Mouse (Mus musculus): ENCODE results near the gene Slc9a3r1.
A peak's percentile ranks its signal among the peaks of the same experiment; 100 is the strongest.

Slc9a3r1 gene

DNA sequence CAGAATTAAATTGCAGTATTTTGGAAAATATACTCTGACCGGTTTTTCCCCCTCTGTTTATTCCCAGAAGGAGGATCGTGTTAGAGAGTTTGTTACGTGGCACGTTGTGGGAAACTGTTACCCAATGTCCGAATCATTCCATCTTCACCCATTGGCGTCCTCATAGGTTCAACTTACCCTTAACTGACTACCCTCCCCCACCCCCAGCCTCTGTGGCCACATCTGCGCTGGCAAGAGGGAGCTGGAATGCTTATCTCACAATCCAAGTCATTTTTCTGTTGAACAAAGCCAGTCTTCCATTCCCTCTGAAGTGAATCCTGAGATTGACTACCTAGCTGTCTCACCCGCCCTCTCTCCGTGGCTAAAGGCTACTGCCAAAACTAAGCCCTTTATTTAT lies 938 bp upstream of the Slc9a3r1 start:
- DNase-seq (ENCODE audit: low read depth, low spot score): peak; percentile 21

DNA sequence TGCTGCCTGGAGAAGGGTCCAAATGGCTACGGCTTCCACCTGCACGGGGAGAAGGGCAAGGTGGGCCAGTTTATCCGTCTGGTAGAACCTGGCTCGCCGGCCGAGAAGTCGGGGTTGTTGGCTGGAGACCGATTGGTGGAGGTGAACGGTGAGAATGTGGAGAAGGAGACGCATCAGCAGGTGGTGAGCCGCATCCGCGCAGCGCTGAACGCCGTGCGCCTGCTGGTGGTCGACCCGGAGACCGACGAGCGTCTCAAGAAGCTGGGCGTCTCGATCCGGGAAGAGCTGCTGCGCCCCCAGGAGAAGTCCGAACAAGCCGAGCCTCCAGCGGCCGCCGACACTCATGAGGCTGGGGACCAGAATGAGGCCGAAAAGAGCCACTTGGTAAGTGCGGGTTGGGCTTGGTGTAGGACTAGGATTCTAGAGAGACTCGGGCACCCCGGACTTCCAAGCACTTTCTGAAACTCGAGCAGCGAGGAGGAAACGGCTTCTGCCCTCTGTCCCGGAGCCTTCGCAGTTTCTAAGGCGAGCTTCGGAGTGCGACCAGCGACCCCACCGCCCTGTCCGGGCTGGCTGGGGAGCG lies 518 bp downstream of the Slc9a3r1 start:
- DNase-seq (ENCODE audit: low read depth, low spot score): peak; percentile 79

DNA sequence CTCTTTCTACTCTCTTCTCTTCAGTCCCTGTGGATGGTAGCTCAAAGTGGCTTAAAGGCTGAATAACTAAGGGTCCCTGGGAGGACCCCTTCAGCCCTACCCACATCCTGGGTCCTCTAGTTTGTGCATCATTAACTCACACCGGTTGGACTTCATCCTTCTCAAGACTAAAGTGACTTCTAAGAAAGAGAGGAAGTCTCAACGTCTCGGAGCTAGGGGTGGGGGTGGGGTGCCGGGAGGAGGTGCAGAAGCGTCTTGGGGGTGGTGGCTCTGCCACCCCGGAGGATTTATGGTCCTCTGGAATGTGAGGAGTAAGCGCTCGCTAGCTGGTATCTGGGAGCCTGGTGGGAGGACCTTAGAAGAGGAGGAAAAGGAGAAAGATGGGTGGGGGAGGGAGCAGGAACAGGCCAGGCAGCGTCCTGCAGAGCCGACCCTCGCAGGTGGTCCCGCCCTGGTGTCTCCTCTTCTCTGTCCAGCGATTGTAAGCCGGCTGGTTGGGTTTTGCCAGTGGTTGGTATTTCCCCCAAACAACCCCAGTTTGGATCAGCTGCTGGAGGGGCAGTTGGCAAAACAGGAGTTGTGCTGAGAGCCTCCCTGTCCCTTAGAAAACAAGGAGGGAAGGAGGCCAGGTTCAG lies 1.3 kb downstream of the Slc9a3r1 start:
- DNase-seq (ENCODE audit: low read depth, low spot score): peak; percentile 64

DNA sequence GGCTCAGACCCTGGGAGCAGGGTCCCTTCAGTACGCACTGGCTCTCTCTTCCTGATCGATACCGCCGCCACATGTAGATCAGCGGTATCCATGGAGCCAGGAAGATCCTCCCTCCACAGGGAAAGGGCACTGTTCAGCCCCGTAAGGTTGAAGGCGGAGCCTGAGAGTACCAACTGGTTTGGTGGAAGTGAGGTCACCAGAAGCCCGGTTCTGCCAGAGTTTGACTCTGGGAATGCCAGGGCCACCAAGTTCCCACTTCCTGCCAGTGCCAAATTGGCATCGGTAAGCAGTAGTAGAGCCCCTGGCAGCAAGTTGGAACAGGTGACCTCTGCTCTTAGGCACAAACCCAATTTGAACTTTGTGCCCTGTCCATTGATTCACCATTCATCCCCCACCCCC lies 1.8 kb downstream of the Slc9a3r1 start:
- DNase-seq (ENCODE audit: low read depth, low spot score): no peak

DNA sequence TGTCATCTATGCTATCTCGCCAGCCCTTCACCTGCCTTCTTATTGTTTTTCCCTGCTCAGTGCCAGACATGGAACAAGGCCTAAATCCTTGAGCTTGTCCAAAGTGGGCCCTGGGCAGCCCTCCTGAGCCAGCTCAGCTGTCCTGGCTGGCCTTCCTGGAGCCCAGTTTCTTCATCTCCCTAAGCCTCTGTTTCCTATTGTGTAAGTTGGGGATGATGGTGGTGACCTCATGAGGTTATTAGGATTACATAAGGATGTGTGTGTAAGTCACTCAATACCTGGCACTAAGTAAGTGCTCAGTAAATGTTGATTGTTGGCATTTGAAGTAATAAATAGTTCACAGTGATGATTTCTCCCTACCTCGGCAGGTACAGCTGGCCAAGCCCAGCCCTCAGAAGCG lies 3.6 kb downstream of the Slc9a3r1 start:
- DNase-seq (ENCODE audit: low read depth, low spot score): no peak

DNA sequence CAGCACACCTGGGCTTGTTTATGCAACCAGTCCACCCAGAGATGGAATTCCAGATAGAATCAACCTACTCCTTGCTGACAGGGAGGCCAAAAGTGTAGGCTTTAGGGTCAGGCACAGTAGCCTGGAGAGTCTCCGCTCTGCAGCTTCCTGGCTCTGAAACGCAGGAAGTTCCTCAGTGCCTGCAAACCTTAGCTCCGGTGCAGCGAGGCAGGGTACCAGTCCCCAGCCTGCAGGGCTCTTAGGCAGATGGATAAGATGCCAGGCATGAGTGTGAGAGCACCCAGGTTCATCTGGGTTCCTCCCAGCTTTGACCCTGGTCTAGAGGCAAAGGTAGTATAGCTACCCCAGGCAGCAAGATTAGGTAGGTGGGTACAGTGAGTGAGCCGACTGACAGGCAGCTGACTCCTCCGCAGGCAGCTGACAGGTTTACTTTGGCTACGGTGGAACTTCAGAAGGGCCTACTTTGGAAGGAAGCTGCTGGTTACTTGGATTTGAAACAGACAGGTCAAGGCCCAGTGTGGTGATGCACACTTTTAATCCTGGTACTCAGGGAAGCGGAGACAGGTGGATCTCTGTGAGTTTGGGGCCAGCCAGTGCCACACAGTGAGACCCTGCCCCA lies 4.6 kb downstream of the Slc9a3r1 start:
- peak; percentile 40 for DNase-seq (ENCODE audit: low read depth, low spot score)

DNA sequence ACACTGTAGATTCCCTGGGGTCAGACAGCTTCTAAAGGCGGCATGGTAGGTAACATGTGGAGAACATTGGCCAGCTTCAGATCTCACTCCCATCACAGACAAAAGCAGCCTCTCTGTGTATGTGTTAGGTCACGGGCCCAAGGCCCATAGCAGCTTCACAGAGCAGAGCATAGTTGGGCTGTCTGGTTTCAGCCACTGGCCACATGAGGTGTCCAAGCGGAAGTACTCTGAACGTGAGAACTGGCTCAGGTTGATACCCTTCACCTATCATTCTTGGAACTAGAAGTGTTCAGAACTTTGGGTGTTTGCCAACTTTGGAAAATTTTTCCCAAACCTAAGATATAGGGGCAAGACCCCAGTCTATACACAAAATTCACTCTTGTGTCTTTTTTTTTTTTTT lies 6.3 kb downstream of the Slc9a3r1 start:
- no peak for DNase-seq (ENCODE audit: low read depth, low spot score)

DNA sequence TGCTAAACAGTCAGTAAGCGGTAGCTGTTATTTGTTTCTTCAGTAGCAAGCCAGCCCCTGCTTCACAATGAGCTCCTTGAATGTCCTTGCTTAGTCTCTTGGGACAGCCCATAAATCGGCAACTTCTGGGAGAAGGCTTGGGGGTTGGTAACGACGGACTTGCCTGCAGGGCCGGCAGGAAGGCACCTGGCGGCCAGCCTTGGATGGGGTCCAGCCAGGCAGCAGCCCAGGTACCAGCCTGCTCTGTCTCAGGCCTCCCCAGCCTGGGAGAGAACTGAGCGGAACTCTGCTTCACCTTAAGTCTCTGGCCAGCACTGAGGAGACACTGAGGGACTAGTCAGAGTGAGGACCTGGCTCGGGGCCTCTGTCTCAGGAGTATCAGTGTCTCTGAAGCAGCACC lies 8.0 kb downstream of the Slc9a3r1 start:
- no peak for DNase-seq (ENCODE audit: low read depth, low spot score)

DNA sequence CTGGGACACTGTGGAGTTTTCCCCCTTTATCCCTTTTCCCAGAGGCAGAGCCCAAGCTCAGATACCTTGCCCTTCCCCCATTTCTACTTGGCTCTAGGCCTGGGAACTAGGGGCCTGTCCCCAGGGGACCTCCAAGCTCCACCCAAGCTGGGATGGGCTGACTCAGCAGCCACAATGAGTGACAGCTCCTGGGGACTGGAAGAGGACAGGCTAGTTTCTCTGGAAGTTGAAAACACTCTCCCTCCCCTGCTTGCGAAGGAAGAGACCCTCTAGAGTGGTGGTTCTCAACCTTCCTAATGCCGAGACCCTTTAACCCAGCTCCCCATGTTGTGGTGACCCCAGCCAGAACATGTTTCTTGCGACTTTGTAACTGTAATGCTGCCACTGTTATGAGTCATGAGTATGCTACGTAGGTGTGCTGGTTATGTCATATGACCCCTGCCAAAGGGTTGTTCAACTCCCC lies 9.7 kb downstream of the Slc9a3r1 start:
- DNase-seq (ENCODE audit: low read depth, low spot score): peak; percentile 56

DNA sequence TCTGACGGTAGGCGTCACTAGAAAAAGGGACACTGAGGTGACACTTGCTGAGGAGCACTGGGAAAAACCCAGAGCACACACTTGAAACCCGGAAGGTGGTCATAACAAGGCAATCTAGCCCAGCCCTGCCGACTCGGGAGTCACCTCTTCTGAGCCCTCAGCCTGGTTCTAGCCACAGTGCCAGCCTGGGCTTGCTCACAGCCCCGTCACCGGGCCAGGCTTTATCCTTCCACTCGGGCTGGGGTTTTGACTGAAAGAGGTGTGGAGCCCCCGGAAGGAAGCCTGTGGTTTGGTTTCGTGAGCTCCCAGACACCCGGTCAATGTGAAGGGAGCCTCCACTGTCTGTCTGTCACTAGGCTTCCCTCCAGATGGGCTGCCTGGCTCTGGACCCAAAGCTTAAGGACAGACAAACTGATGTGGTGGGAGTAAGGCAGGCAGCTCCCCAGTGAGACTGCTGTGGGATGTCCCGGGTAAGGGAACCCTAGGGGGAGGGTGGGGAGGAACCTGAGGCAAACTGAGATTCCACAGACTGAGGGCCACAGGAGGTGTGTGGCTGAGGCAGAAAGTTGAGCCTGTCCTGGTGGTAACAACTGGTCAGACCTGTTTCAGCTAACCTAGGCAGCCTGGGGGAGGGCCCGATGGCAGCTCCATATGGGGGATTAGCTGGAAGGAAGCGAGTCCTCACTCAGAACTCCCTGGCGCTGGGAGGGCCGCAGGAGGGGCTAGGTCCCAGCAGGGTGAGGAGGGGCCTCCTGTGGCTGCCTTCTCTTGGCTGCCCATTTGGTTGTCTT lies 10.6 kb downstream of the Slc9a3r1 start:
- peak; percentile 80 for DNase-seq (ENCODE audit: low read depth, low spot score)

DNA sequence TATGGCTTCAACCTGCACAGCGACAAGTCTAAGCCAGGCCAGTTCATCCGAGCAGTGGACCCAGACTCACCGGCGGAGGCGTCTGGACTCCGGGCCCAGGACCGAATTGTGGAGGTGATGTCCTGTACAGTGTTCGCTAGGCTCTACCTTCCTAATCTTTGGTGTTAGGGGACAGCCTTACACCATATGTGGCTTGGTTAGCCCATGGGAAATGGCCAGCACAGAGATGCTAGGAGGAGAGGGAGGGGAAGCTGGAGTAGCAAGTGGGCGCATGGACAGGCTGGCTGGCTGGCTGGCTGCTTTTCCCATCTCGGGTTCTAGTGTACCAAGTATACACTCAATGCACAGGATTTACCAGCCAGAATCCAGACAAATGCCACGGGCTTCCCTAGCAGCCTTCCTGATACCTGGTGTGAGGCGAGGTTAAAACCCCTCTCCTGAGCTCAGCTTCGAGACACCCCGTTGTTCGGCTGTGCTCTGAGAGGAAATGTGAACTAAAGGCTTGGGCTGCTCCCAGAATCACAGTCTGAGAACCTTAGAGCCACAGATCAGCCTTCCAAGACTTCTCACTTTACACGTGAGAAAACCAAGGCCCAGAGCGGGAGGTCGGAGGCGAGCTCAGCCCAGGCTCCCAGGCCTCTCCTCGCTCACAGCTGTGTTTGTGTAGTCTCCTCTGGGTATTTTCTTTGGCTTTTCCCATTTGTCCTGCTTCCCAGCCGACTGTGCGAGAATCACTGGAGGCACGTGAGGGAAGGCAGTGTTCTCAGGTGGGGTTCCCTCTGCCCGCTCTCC lies 13.5 kb downstream of the Slc9a3r1 start:
- DNase-seq (ENCODE audit: low read depth, low spot score): no peak

DNA sequence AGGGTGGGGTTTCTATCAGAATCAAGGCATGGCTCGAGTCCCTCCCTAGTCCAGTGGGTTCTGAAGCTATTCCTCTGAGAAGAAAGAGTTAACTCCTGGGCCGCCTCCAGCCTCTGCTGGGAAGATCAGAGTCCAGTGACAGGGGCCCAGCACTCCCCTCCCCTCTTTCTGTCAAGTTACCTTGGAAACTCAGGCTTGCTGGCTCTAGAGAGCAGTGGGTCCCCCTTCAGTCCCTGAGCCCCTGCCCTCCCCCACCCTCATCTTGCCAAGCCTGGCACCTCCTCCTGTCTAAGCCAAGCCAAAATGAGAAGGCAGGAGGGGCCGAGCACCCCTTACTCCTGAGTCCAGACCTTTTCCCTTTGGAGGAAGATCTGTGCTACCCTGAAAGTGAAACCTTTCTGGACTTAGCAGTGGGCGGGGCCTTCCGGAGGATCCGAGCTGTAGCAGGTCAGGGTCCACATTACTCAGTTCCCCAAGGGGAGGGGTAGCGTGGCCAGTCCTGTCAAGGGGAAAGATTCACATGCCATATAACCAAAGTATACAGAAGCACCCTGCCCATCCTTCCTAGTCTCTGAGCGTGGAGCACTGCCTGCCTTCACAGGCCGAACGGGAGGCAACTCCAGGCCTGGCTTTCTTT lies 14.5 kb downstream of the Slc9a3r1 start:
- DNase-seq (ENCODE audit: low read depth, low spot score): no peak

DNA sequence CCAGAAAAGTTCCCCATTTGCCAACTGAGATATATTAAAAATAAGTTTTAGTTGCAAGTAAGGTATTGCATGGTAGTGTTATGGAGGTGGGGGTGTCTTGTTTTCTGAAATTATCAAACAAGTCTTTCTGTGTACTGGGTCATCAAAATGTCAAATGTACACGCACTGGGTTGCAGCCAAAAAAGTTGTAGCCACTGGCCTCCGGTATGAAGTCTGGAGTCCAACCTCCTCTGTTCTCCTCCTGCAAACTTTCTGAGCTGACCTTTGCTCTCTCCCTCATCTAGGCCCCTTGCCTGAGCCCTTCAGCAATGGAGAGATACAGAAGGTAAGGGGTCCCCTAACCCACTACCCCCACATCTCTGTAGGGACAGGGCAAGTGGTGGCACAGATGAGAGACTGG lies 15.6 kb downstream of the Slc9a3r1 start:
- no peak for DNase-seq (ENCODE audit: low read depth, low spot score)

DNA sequence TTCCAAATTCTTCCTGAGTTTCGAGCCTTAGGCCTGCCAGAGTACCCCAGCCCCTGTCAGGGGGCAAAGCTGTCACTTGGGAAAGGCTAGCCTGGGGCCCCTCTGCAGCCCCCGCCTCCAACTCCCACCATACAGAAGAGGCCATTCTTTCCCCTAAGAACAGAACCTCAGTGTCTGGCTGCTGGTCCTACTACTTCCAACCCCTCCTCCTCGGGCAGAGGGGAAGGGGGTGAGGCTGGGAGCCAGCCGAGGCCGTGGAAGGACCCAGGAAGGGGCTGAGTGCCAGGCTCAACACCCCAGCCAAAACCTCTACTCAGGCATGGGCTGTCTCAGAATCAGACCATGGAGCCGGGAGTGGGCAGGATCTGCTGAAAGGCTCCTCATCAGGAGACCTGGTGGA lies 16.1 kb downstream of the Slc9a3r1 start:
- no peak for DNase-seq (ENCODE audit: low read depth, low spot score)

DNA sequence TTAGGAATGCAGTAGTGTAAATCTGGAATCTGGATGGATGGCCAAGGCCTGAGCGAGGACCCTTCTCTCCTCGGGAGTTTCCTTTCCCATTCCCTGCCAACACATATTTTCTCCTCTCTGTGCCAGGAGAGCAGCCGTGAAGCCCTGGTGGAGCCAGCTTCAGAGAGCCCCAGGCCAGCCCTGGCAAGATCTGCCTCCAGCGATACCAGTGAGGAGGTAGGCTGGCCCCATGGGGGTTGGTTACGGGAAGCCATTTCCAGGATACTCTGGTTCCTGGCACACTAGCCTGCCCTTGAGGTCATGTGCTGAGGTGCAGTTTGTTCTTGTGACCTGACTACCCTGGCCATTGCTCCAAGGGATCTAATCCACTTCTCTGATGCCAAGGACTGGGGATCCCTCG lies 16.7 kb downstream of the Slc9a3r1 start:
- DNase-seq (ENCODE audit: low read depth, low spot score): no peak

DNA sequence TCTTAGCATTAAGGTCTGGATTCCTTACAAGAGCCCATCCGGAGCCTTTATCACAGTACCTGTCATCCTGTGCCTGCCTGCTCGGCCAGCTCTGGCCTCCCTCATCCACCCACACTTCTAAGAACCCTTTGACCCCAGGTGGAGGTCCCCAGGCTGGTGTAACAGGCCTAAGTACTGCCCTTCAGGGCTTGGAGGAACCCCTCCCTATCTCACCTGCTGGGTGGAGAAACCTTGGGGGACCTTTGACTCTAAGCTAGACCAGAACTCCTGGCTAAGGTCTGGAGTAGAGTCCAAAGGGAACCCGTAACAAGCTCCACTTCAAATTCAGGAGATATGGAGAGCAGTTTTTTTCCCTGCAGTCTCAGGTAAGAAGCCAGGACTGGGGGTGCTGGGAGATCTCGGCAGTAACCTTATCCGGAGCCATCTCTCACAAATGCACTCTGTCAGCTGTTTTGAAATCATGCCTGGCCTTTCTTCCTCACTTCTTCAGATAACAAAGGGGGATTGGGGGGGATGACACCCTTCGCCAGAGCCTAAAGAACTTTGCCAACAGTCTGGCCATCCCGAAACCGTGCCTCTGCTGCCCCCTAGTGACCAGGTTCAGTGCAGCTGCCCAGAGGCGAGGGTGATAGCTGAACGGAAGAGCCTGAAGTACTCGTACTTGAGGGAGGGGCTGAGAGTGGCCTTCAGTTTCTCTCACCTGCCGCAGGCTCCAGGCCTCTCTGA lies 18.9 kb downstream of the Slc9a3r1 start:
- peak; percentile 92 for DNase-seq (ENCODE audit: low read depth, low spot score)

DNA sequence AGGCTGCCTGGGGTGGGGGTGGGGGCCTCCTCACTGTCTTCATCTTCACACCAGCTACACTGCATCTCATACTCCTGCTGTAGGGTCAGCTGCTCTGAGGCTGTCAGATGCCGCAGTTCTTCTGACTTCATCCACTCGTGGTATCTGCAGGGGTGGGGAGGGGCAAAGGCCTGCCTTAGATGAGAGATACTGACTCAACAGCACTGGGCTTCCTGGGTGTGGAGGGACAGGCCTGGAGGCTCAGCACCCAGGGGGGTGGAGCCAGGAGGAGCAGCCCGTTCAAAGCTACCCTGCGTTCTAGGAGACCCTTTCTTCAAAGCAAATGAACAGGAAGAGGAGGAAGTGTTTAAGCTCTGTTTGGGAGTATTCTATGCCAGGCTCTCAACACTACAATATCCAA lies 21.8 kb downstream of the Slc9a3r1 start:
- peak; percentile 56 for DNase-seq (ENCODE audit: low read depth, low spot score)

DNA sequence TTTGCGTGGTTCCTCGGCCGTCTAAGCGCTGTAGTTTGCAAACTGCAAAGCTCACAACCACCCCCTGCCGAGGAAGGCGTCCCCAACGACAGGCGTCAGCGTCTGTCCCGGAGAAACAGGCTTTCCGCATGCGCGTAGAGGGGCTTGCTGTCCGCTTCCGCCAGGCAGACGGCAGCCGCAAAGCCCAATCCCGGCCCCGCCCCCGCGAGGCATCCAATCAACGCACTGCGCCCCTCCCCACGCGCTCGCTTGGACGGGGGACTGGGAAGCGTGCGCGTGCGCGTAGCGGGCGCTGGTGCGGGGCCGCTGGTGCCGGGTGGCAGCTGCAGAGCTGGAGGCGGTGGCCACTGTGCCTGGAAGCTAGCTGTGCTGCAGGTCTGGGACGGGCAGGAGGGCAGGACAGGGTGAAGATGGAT lies 24.1 kb downstream of the Slc9a3r1 start, which contains the start of gene Tmem104:
Gene Tmem104 (plus strand): TSS at position 264 of the 416 bp plus-strand sequence.
- peak; percentile 100 for DNase-seq (ENCODE audit: low read depth, low spot score)

DNA sequence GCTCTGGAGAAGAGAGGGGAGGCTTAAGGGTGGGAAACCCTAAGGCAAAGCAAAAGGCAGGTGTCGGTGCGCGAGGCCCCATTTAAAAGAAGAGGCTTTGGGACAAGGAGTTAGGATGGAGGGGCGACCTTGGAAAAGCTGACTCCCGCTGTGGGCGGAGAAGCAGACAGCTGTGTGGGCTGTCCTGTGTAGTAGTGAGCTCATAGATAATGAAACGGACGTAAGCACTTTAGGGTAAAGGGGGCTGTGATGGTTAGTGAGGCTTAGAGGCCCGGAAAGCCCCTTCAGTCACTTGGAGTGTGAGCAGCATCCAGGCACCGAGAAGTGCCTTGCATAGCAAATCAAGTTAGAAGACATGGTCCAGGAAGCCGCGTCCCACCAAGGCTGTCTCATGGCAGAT lies 24.6 kb downstream of the Slc9a3r1 start, which contains the start of gene Nat9:
Gene Nat9 (minus strand): TSS at position 167 of the 400 bp plus-strand sequence.
- peak; percentile 70 for DNase-seq (ENCODE audit: low read depth, low spot score)

DNA sequence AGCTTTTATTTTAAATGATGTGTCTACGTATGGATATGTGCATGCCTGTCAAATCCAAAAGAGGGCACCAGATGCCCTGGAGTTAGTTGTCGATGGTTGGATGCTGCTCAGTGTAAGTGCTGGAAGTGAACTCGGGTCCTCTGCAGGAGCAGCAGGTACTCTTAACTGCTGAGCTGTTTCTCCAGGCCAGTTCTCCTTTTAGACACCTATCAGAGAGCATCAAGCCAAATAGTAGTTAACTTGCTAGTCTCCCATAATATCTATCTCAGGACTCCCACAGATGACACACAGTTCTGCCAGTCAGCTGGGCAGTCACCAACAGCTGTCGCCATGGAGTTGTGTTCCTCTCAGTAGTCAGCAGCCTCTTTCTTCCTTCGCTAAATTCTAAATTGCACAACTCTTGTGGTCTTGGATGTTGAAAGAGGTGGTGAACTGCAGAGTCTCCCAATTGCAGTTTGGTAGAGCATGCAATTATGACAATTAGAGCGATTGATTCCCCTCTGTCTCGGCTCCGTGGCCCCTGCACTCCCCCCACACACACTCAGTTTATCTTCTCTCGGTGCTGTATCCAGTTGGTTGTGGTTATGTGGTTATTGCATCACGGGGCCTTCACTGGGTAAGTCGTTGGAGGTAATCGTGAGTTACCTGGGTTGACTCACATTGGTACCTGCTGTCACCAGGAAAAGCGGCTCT lies 25.5 kb downstream of the Slc9a3r1 start:
- DNase-seq (ENCODE audit: low read depth, low spot score): no peak

All from CD4-positive, CD25-positive, alpha-beta regulatory T cell, adult 2 months (primary cell).